Mouse (Mus musculus): ENCODE measurements around the gene Igfbpl1. TPM values are rescaled to one million over a fixed set of nuclear protein-coding genes. Genes with fewer than 3 reads are reported as not detected.

Gene Igfbpl1
- total and polyA plus RNA-seq, 3 experiments: not detected

DNA sequence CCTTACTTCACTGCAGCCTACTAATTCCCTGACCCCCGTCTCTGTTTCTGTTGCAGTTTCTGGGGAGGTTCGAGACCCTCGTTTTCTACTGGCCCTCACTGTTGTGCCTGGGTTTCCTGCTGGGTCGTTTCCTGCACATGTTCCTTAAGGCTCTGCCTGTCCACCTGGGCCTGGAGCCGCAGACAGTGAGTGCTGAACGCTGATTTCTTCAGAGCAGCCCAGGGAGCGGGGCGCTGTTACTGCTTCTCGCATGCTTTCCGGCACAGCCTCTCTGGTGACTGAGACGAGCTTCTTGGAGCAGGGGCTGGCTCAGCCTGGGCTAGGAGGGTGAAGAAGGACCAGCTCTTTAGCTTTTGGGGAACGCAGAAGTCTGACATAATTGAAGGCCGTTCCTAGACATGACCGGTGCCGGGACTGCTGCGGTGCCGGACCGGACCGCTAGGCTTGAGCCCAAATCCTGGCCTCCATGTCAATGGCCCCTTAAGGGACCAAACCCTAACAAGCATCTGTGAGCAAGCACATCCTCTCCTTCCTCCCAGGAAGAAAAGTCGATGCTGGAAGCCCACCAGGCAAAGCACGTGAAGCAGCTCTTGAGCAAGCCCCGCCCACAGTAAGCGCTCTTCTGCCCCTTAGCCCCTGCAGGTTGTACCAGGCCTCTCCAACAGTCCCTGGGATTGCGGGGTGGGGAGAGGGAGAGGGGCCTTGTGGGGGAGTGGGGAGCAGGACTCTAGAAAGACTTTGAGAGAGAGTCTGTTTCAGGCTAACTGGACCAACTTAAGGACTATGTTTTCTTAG, 42.5 kb upstream of the Igfbpl1 start:
- no peak for TF ChIP-seq CTCF (conservative IDR thresholded peaks at IDR 0.05 in 1 of 2, IDR thresholded peaks at IDR 0.05 in 1 of 2; ENCODE audit: low read depth in 2 of 2, low read length in 2 of 2)
- TF ChIP-seq ELF1 (IDR thresholded peaks at IDR 0.05; ENCODE audit: low read depth, low read length): no peak
- no peak for TF ChIP-seq EP300 (IDR thresholded peaks at IDR 0.05; ENCODE audit: low read length)
- no peak for TF ChIP-seq MEF2A (IDR thresholded peaks at IDR 0.05; ENCODE audit: borderline replicate concordance, low read depth, low read length)
- TF ChIP-seq JUND (conservative IDR thresholded peaks at IDR 0.05; ENCODE audit: low read depth, low read length): no peak
- no peak for TF ChIP-seq CHD2 (IDR thresholded peaks at IDR 0.05; ENCODE audit: low read length)
- no peak for TF ChIP-seq GABPA (IDR thresholded peaks at IDR 0.05; ENCODE audit: insufficient replicate concordance, low read depth, low read length)
- TF ChIP-seq JUN (IDR thresholded peaks at IDR 0.05; ENCODE audit: insufficient read depth, low read depth, low read length): no peak
- TF ChIP-seq BHLHE40 (IDR thresholded peaks at IDR 0.05; ENCODE audit: low read depth, low read length): no peak
- no peak for TF ChIP-seq IRF4 (IDR thresholded peaks at IDR 0.05; ENCODE audit: low read depth, low read length)
- no peak for TF ChIP-seq MXI1 (IDR thresholded peaks at IDR 0.05; ENCODE audit: low read depth, low read length)
- no peak for TF ChIP-seq ZKSCAN1 (IDR thresholded peaks at IDR 0.05; ENCODE audit: borderline replicate concordance, low read depth, low read length)
- no peak for TF ChIP-seq NELFE (IDR thresholded peaks at IDR 0.05; ENCODE audit: low read depth, low read length)
- no peak for TF ChIP-seq PAX5 (IDR thresholded peaks at IDR 0.05; ENCODE audit: low read length)
- TF ChIP-seq SIN3A (IDR thresholded peaks at IDR 0.05; ENCODE audit: low read length): no peak
- no peak for TF ChIP-seq SMC3 (IDR thresholded peaks at IDR 0.05; ENCODE audit: low read depth, low read length)
- in situ Hi-C loops (cut with MboI; ENCODE audit: low pct_ligation_motif_present, low pct_unique_long_range_greater_than_20kb, low sequenced_read_pairs): no loop called here
- H3K79me2 ChIP-seq (replicated peaks; ENCODE audit: control insufficient read depth, extremely low read depth, insufficient read depth, poor library complexity, severe bottlenecking): no peaks in the 10 kb centered on the region
- no peak overlapping the region for H3K4me3 ChIP-seq (replicated peaks in 1 of 3; ENCODE audit: low read depth in 2 of 3, low read length in 2 of 3, poor library complexity in 1 of 3)
- H3K27ac ChIP-seq (ENCODE audit: insufficient read depth, low read depth): no peak overlapping the region
- H3K27me3 ChIP-seq (replicated peaks): no peaks in the 10 kb centered on the region
- H3K9ac ChIP-seq (ENCODE audit: insufficient read depth, low read depth): no peak overlapping the region
- H3K4me2 ChIP-seq (ENCODE audit: insufficient read depth, low read depth, poor library complexity, severe bottlenecking): no peak overlapping the region
- H3K4me1 ChIP-seq (ENCODE audit: control insufficient read depth in 1 of 2, insufficient read depth in 2 of 2): no peaks in the 10 kb centered on the region
- peaks cover 3% of the 10 kb centered on the region for H3K9me3 ChIP-seq (replicated peaks; ENCODE audit: low read length)
- DNase-seq (ENCODE audit: extremely low read depth): no peak
- dilution Hi-C loops (cut with MboI; ENCODE audit: extremely low pct_ligation_motif_present, extremely low pct_unique_long_range_greater_than_20kb, low sequenced_read_pairs): no loop called here
- no peaks in the 10 kb centered on the region for H3K36me3 ChIP-seq (replicated peaks in 1 of 2; ENCODE audit: control insufficient read depth in 1 of 2, insufficient read depth in 1 of 2, low read length in 1 of 2)

DNA sequence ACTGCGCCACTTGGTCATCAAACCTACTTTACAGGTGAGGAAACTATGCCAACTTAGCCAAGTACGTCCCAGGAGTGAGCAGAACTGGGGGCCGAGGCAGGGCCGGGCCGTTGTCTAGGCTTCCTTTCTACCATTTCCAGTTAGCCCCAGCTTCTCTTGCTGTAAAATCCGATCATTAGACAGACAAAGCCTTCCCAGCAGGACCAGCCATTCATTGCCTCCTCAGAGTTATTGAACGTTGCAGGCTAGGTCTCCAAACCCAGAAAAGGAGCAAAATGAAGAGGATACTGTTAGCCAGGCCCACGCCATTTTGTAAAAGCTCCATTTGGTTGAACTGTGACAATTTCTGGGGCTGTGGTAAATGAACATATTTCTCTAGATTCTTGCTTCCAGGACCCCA, 40.7 kb upstream of the Igfbpl1 start:
- H3K9ac ChIP-seq (ENCODE audit: insufficient read depth, low read depth): no peak overlapping the region
- in situ Hi-C loops (cut with MboI; ENCODE audit: low pct_ligation_motif_present, low pct_unique_long_range_greater_than_20kb, low sequenced_read_pairs) (no loop called here), dilution Hi-C loops (cut with MboI; ENCODE audit: extremely low pct_ligation_motif_present, extremely low pct_unique_long_range_greater_than_20kb, low sequenced_read_pairs) (no loop called here)
- no peaks in the 10 kb centered on the region for H3K79me2 ChIP-seq (replicated peaks; ENCODE audit: control insufficient read depth, extremely low read depth, insufficient read depth, poor library complexity, severe bottlenecking)
- no peaks in the 10 kb centered on the region for H3K4me1 ChIP-seq (ENCODE audit: control insufficient read depth in 1 of 2, insufficient read depth in 2 of 2)
- H3K36me3 ChIP-seq (replicated peaks in 1 of 2; ENCODE audit: control insufficient read depth in 1 of 2, insufficient read depth in 1 of 2, low read length in 1 of 2): no peaks in the 10 kb centered on the region
- TF ChIP-seq SMC3 (IDR thresholded peaks at IDR 0.05; ENCODE audit: low read depth, low read length) (no peak), ELF1 (IDR thresholded peaks at IDR 0.05; ENCODE audit: low read depth, low read length) (no peak), SIN3A (IDR thresholded peaks at IDR 0.05; ENCODE audit: low read length) (no peak), TBP (conservative IDR thresholded peaks at IDR 0.05; ENCODE audit: low read depth, low read length) (no peak)
- H3K4me3 ChIP-seq (replicated peaks in 1 of 3; ENCODE audit: low read depth in 2 of 3, low read length in 2 of 3, poor library complexity in 1 of 3): no peak overlapping the region
- no peaks in the 10 kb centered on the region for H3K9me3 ChIP-seq (replicated peaks; ENCODE audit: low read length)
- H3K27me3 ChIP-seq (replicated peaks): peaks cover 2% of the 10 kb centered on the region
- no peak for DNase-seq (ENCODE audit: extremely low read depth)
- H3K27ac ChIP-seq (ENCODE audit: insufficient read depth, low read depth): no peak overlapping the region
- H3K4me2 ChIP-seq (ENCODE audit: insufficient read depth, low read depth, poor library complexity, severe bottlenecking): no peak overlapping the region
